Mouse (Mus musculus): Measurements from ENCODE around the gene Zfp507.
A peak's percentile ranks its signal among the peaks of the same experiment; 100 is the strongest.

Zfp507 gene

GRCm38 (mm10) chr7:35802906-35803595 is at the start of gene Zfp507:
Gene Zfp507 (minus strand): TSS chr7:35803003.
- DNase-seq (ENCODE audit: low spot score in 2 of 2): peak; percentile 80 to 92

GRCm38 (mm10) chr7:35850426-35850825 is 47.6 kb upstream of the Zfp507 start:
- DNase-seq (ENCODE audit: low spot score in 2 of 2): no peak

GRCm38 (mm10) chr7:35848526-35848925 is 45.7 kb upstream of the Zfp507 start:
- no peak for DNase-seq (ENCODE audit: low spot score in 2 of 2)

GRCm38 (mm10) chr7:35840504-35840903 is 37.7 kb upstream of the Zfp507 start:
- DNase-seq (ENCODE audit: low spot score in 2 of 2): no peak

- peak in 1 of 2 experiments; percentile 6 for DNase-seq (ENCODE audit: low spot score in 2 of 2)
Measured at GRCm38 (mm10) chr7:35836851-35837250, 34.0 kb upstream of the Zfp507 start.

GRCm38 (mm10) chr7:35836415-35836814 is 33.6 kb upstream of the Zfp507 start:
- no peak for DNase-seq (ENCODE audit: low spot score in 2 of 2)

GRCm38 (mm10) chr7:35830119-35830518 is 27.3 kb upstream of the Zfp507 start:
- DNase-seq (ENCODE audit: low spot score in 2 of 2): no peak

GRCm38 (mm10) chr7:35823906-35824305 is 21.1 kb upstream of the Zfp507 start:
- no peak for DNase-seq (ENCODE audit: low spot score in 2 of 2)

GRCm38 (mm10) chr7:35822320-35822719 is 19.5 kb upstream of the Zfp507 start:
- no peak for DNase-seq (ENCODE audit: low spot score in 2 of 2)

- no peak for DNase-seq (ENCODE audit: low spot score in 2 of 2)
Measured at GRCm38 (mm10) chr7:35821357-35821756, 18.6 kb upstream of the Zfp507 start.

- no peak for DNase-seq (ENCODE audit: low spot score in 2 of 2)
Measured at GRCm38 (mm10) chr7:35819486-35819885, 16.7 kb upstream of the Zfp507 start.

- DNase-seq (ENCODE audit: low spot score in 2 of 2): no peak
Measured at GRCm38 (mm10) chr7:35814759-35815551, 12.2 kb upstream of the Zfp507 start.

- DNase-seq (ENCODE audit: low spot score in 2 of 2): no peak
Measured at GRCm38 (mm10) chr7:35813306-35813705, 10.5 kb upstream of the Zfp507 start.

- peak in 1 of 2 experiments; percentile 11 for DNase-seq (ENCODE audit: low spot score in 2 of 2)
Measured at GRCm38 (mm10) chr7:35810736-35811135, 7.9 kb upstream of the Zfp507 start.

- DNase-seq (ENCODE audit: low spot score in 2 of 2): no peak
Measured at GRCm38 (mm10) chr7:35804206-35804605, 1.4 kb upstream of the Zfp507 start.

GRCm38 (mm10) chr7:35802201-35802905 is 450 bp downstream of the Zfp507 start:
- no peak for DNase-seq (ENCODE audit: low spot score in 2 of 2)

- no peak for DNase-seq (ENCODE audit: low spot score in 2 of 2)
Measured at GRCm38 (mm10) chr7:35796123-35796522, 6.7 kb downstream of the Zfp507 start.

- no peak for DNase-seq (ENCODE audit: low spot score in 2 of 2)
Measured at GRCm38 (mm10) chr7:35794145-35794664, 8.6 kb downstream of the Zfp507 start.

- DNase-seq (ENCODE audit: low spot score in 2 of 2): no peak
Measured at GRCm38 (mm10) chr7:35792150-35792848, 10.5 kb downstream of the Zfp507 start.

GRCm38 (mm10) chr7:35790926-35791325 is 11.9 kb downstream of the Zfp507 start:
- DNase-seq (ENCODE audit: low spot score in 2 of 2): no peak

GRCm38 (mm10) chr7:35790201-35790600 is 12.6 kb downstream of the Zfp507 start:
- no peak for DNase-seq (ENCODE audit: low spot score in 2 of 2)

GRCm38 (mm10) chr7:35785579-35785978 is 17.2 kb downstream of the Zfp507 start:
- DNase-seq (ENCODE audit: low spot score in 2 of 2): no peak
